Mouse (Mus musculus) midbrain, embryonic 16.5 days (tissue): ENCODE measurements around the gene Arid1b. TPM values are rescaled to one million over a fixed set of nuclear protein-coding genes. Genes with fewer than 3 reads are reported as not detected.

ENCODE experiments used
- ATAC-seq: fragments of 200-750 bp; cut with Nextera tagmentation; 2 replicates; pipeline ENCODE4 v1.8.0; 2017; ENCODE audit warnings: moderate TSS enrichment
- H3K27ac ChIP-seq: fragments of 300-500 bp; sonication (generic); 2 replicates; pipeline ENCODE4 v1.5.1; 2014; ENCODE audit warnings: mild to moderate bottlenecking, low read length, mixed read lengths
- H3K27me3 ChIP-seq: fragments of 300-500 bp; sonication (generic); 2 replicates; pipeline ENCODE4 v1.6.1; 2014; ENCODE audit warnings: low read depth, low read length, mixed read lengths; ENCODE audit not compliant: control insufficient read depth, insufficient read depth
- H3K36me3 ChIP-seq: fragments of 300-500 bp; sonication (generic); 2 replicates; pipeline ENCODE4 v1.6.1; 2014; ENCODE audit warnings: mild to moderate bottlenecking, low read length, moderate library complexity, mixed read lengths; ENCODE audit not compliant: control insufficient read depth, insufficient read depth
- H3K4me1 ChIP-seq: fragments of 300-500 bp; sonication (generic); 2 replicates; pipeline ENCODE4 v1.6.1; 2014; ENCODE audit warnings: mild to moderate bottlenecking, low read length, mixed read lengths; ENCODE audit not compliant: control insufficient read depth, insufficient read depth
- H3K4me2 ChIP-seq: fragments of 300-500 bp; sonication (generic); 2 replicates; pipeline ENCODE4 v1.6.1; 2014; ENCODE audit warnings: mild to moderate bottlenecking, low read length, mixed read lengths
- H3K4me3 ChIP-seq: fragments of 300-500 bp; sonication (generic); 2 replicates; pipeline ENCODE4 v1.5.1; 2014; ENCODE audit warnings: low read depth, mild to moderate bottlenecking, low read length, moderate library complexity, mixed read lengths
- H3K9ac ChIP-seq: fragments of 300-500 bp; sonication (generic); 2 replicates; pipeline ENCODE4 v1.6.1; 2014; ENCODE audit warnings: low read depth, low read length, mixed read lengths
- H3K9me3 ChIP-seq: fragments of 300-500 bp; sonication (generic); replicated peaks from 2 replicates; pipeline ENCODE4 v1.6.1; 2014; ENCODE audit warnings: mild to moderate bottlenecking, low read length, mixed read lengths; ENCODE audit not compliant: control insufficient read depth, poor library complexity, severe bottlenecking
- WGBS: fragments of 180-500 bp; shearing (Covaris S2); extraction: QIAGEN DNeasy Blood & Tissue Kit; methylation state at CpG from one replicate; pipeline ENCODE4 v1.1.7; 2014; 5-methylcytosine and 5-hydroxymethylcytosine counted together
- polyA plus RNA-seq: library from polyadenylated mRNA; unstranded; fragments of >200 nt; fragmentation: Nextera tagmentation; extraction: Ambion mirVana; gene quantifications from 2 replicates; pipeline ENCODE4 v1.2.1, GENCODE M21; 2015

Arid1b gene
- polyA plus RNA-seq, 1 experiment from 2014 or later, result 13.1 TPM

- H3K27me3 ChIP-seq, result no peaks in the 10 kb centered on the region
- no peak overlapping the region for H3K4me2 ChIP-seq
- H3K27ac ChIP-seq, result no peak overlapping the region
- H3K36me3 ChIP-seq, result peaks cover 23% of the 10 kb centered on the region
- H3K4me1 ChIP-seq, result 0 out of 2 replicates have a peak, but pooled peaks cover 2% of the 10 kb centered on the region
- ATAC-seq, result no peak
- 93% methylated on average over 7 of the region's 7 CpGs for WGBS
- H3K4me3 ChIP-seq, result no peak overlapping the region
- no peaks in the 10 kb centered on the region for H3K9me3 ChIP-seq
- H3K9ac ChIP-seq, result no peak overlapping the region
Measured at GRCm38 (mm10) chr17:5330644-5331043, 336.5 kb downstream of the Arid1b start.

- no peak for ATAC-seq
- H3K4me2 ChIP-seq, result no peak overlapping the region
- 83% methylated on average over 1 of the region's 1 CpGs for WGBS
- H3K4me3 ChIP-seq, result no peak overlapping the region
- H3K9ac ChIP-seq, result no peak overlapping the region
- H3K27ac ChIP-seq, result no peak overlapping the region
- H3K36me3 ChIP-seq, result peaks cover 27% of the 10 kb centered on the region
- H3K9me3 ChIP-seq, result no peaks in the 10 kb centered on the region
- H3K4me1 ChIP-seq, result 0 out of 2 replicates have a peak, but pooled peaks cover 2% of the 10 kb centered on the region
- no peaks in the 10 kb centered on the region for H3K27me3 ChIP-seq
Measured at GRCm38 (mm10) chr17:5331387-5331786, 337.3 kb downstream of the Arid1b start.

GRCm38 (mm10) chr17:5334567-5334966, 340.4 kb downstream of the Arid1b start:
- Histone ChIP-seq H3K27me3 (no peaks in the 10 kb centered on the region), H3K36me3 (peaks cover 36% of the 10 kb centered on the region), H3K9ac (no peak overlapping the region), H3K4me2 (no peak overlapping the region), H3K4me1 (0 out of 2 replicates have a peak, but pooled peaks cover 2% of the 10 kb centered on the region), H3K27ac (no peak overlapping the region), H3K9me3 (no peaks in the 10 kb centered on the region), H3K4me3 (no peak overlapping the region)
- no peak for ATAC-seq
- 91% methylated on average over 7 of the region's 7 CpGs for WGBS

- no peak for ATAC-seq
- Histone ChIP-seq H3K4me2 (no peak overlapping the region), H3K9me3 (no peaks in the 10 kb centered on the region), H3K4me1 (no peaks in the 10 kb centered on the region), H3K36me3 (peaks cover 12% of the 10 kb centered on the region), H3K27ac (no peak overlapping the region), H3K4me3 (no peak overlapping the region), H3K9ac (no peak overlapping the region), H3K27me3 (no peaks in the 10 kb centered on the region)
- 78% methylated on average over 1 of the region's 1 CpGs for WGBS
Measured at GRCm38 (mm10) chr17:5344426-5344825, 350.3 kb downstream of the Arid1b start.

GRCm38 (mm10) chr17:5345810-5346209, 351.7 kb downstream of the Arid1b start:
- Histone ChIP-seq H3K27ac (no peak overlapping the region), H3K4me2 (no peak overlapping the region), H3K27me3 (no peaks in the 10 kb centered on the region), H3K9ac (no peak overlapping the region), H3K4me1 (no peaks in the 10 kb centered on the region), H3K4me3 (no peak overlapping the region), H3K36me3 (peaks cover 12% of the 10 kb centered on the region), H3K9me3 (no peaks in the 10 kb centered on the region)
- no peak for ATAC-seq
- 90% methylated on average over 5 of the region's 5 CpGs for WGBS

- Histone ChIP-seq H3K4me3 (no peak overlapping the region), H3K9ac (no peak overlapping the region), H3K9me3 (no peaks in the 10 kb centered on the region), H3K27ac (no peak overlapping the region), H3K27me3 (no peaks in the 10 kb centered on the region), H3K4me2 (no peak overlapping the region), H3K36me3 (no peaks in the 10 kb centered on the region), H3K4me1 (no peaks in the 10 kb centered on the region; the same call in 1 of the 2 replicates)
- peak; percentile 54 for ATAC-seq
- WGBS, result 59% methylated on average over 5 of the region's 5 CpGs
Measured at GRCm38 (mm10) chr17:5352901-5353300, 358.8 kb downstream of the Arid1b start.

GRCm38 (mm10) chr17:5360759-5361158, 366.6 kb downstream of the Arid1b start:
- H3K9me3 ChIP-seq, result no peaks in the 10 kb centered on the region
- H3K36me3 ChIP-seq, result no peaks in the 10 kb centered on the region
- 73% methylated on average over 2 of the region's 2 CpGs for WGBS
- H3K27ac ChIP-seq, result no peak overlapping the region
- no peak overlapping the region for H3K4me3 ChIP-seq
- ATAC-seq, result no peak
- no peaks in the 10 kb centered on the region for H3K27me3 ChIP-seq
- H3K4me1 ChIP-seq, result peaks cover 5% of the 10 kb centered on the region; the same call in 1 of the 2 replicates
- H3K4me2 ChIP-seq, result no peak overlapping the region
- no peak overlapping the region for H3K9ac ChIP-seq

- Histone ChIP-seq H3K4me2 (no peak overlapping the region), H3K36me3 (no peaks in the 10 kb centered on the region), H3K27me3 (no peaks in the 10 kb centered on the region), H3K27ac (no peak overlapping the region), H3K9ac (no peak overlapping the region), H3K4me3 (no peak overlapping the region), H3K4me1 (peaks cover 7% of the 10 kb centered on the region; the same call in 1 of the 2 replicates), H3K9me3 (no peaks in the 10 kb centered on the region)
- ATAC-seq, result no peak
- 74% methylated on average over 8 of the region's 8 CpGs for WGBS
Measured at GRCm38 (mm10) chr17:5365992-5366398, 371.9 kb downstream of the Arid1b start.

GRCm38 (mm10) chr17:5371032-5371431, 376.9 kb downstream of the Arid1b start:
- Histone ChIP-seq H3K4me1 (peaks cover under 1% of the 10 kb centered on the region; the same call in 1 of the 2 replicates), H3K4me3 (no peak overlapping the region), H3K27me3 (no peaks in the 10 kb centered on the region), H3K9me3 (no peaks in the 10 kb centered on the region), H3K4me2 (no peak overlapping the region), H3K27ac (no peak overlapping the region), H3K36me3 (no peaks in the 10 kb centered on the region), H3K9ac (no peak overlapping the region)
- whole genome bisulfite sequencing, result 62% methylated on average over 4 of the region's 4 CpGs
- no peak for ATAC-seq
